Mouse (Mus musculus) lung, postnatal 14 days (tissue): ENCODE measurements around the gene Nrp1.
A peak's percentile ranks its signal among the peaks of the same experiment; 100 is the strongest.

ENCODE experiments used
- DNase-seq: peaks from one replicate; pipeline ENCODE4 v3.0.0; 2021

The Nrp1 gene

GRCm38 (mm10) chr8:128471186-128471585, 112.8 kb downstream of the Nrp1 start:
- no peak for DNase-seq

- no peak for DNase-seq
These were observed 114.5 kb downstream of the Nrp1 start for GRCm38 (mm10) chr8:128472871-128473270.

- DNase-seq: no peak
These were observed 115.2 kb downstream of the Nrp1 start for GRCm38 (mm10) chr8:128473456-128474239.

GRCm38 (mm10) chr8:128474614-128475013, 116.2 kb downstream of the Nrp1 start:
- DNase-seq: no peak

- DNase-seq: no peak
These were observed 117.8 kb downstream of the Nrp1 start for GRCm38 (mm10) chr8:128476206-128476605.

GRCm38 (mm10) chr8:128478017-128478416, 119.6 kb downstream of the Nrp1 start:
- no peak for DNase-seq

- no peak for DNase-seq
These were observed 121.1 kb downstream of the Nrp1 start for GRCm38 (mm10) chr8:128479309-128480013.

GRCm38 (mm10) chr8:128480896-128481665, 122.7 kb downstream of the Nrp1 start:
- no peak for DNase-seq

- DNase-seq: no peak
These were observed 124.9 kb downstream of the Nrp1 start for GRCm38 (mm10) chr8:128483344-128483743.

- DNase-seq: no peak
These were observed 126.3 kb downstream of the Nrp1 start for GRCm38 (mm10) chr8:128484720-128485124.

GRCm38 (mm10) chr8:128486043-128486442, 127.6 kb downstream of the Nrp1 start:
- no peak for DNase-seq

- peak; percentile 54 for DNase-seq
These were observed 129.8 kb downstream of the Nrp1 start for GRCm38 (mm10) chr8:128487966-128488931.

GRCm38 (mm10) chr8:128489351-128489750, 130.9 kb downstream of the Nrp1 start:
- no peak for DNase-seq

- peak; percentile 75 for DNase-seq
These were observed 133.0 kb downstream of the Nrp1 start for GRCm38 (mm10) chr8:128491126-128492067.

GRCm38 (mm10) chr8:128493801-128494200, 135.4 kb downstream of the Nrp1 start:
- DNase-seq: no peak

GRCm38 (mm10) chr8:128498836-128499235, 140.4 kb downstream of the Nrp1 start:
- DNase-seq: no peak

- DNase-seq: no peak
These were observed 145.9 kb downstream of the Nrp1 start for GRCm38 (mm10) chr8:128504136-128504829.

- no peak for DNase-seq
These were observed 147.5 kb downstream of the Nrp1 start for GRCm38 (mm10) chr8:128505866-128506265.

GRCm38 (mm10) chr8:128508723-128509122, 150.3 kb downstream of the Nrp1 start:
- DNase-seq: no peak

GRCm38 (mm10) chr8:128511021-128511420, 152.6 kb downstream of the Nrp1 start:
- DNase-seq: no peak
